Mouse (Mus musculus) left cerebral cortex, postnatal 25 days (tissue): ENCODE data around the gene Dars. TPM values are rescaled to one million over a fixed set of nuclear protein-coding genes. Genes with fewer than 3 reads are reported as not detected.

Source experiments
- DNase-seq, 2 experiments: peaks; one replicate each; pipeline ENCODE4 v3.0.0; 2022; ENCODE audit warnings: low spot score in 2 of 2, mixed read lengths in 1 of 2
- intact Hi-C: fragments of 180-260 bp; cut with DNase I; formaldehyde crosslinking; loops from one replicate; pipeline ENCODE4 v1.15.1; 2025
- total RNA-seq, 2 experiments: library from RNA; stranded (reverse); gene quantifications; 2 replicates each; pipeline ENCODE4 v1.2.3; 2021

Gene Dars
- total RNA-seq, 2 experiments from 2014 or later = 53.1 to 55.4 TPM

GRCm38 (mm10) chr1:128435551-128435950, 18.4 kb upstream of the Dars start:
- intact Hi-C loops = no loop called here
- no peak for DNase-seq

GRCm38 (mm10) chr1:128424928-128425327, 7.8 kb upstream of the Dars start:
- intact Hi-C loops = no loop called here
- DNase-seq = no peak

- intact Hi-C loops = loop anchor here (5.0 kb wide), 2 partner anchors 55 to 175 kb away; partner anchors contain the start of gene Cxcr4
- peak in 1 of 2 experiments; percentile 10 for DNase-seq
Observed at GRCm38 (mm10) chr1:128417533-128417888, 343 bp upstream of the Dars start.

- intact Hi-C loops = no loop called here
Observed at GRCm38 (mm10) chr1:128411141-128411540, 6.0 kb downstream of the Dars start.

GRCm38 (mm10) chr1:128406846-128407245, 10.3 kb downstream of the Dars start:
- DNase-seq = no peak
- intact Hi-C loops = no loop called here

More at GRCm38 (mm10) chr1:128411141-128411540, 6.0 kb downstream of the Dars start:
- DNase-seq = no peak

GRCm38 (mm10) chr1:128405675-128406074, 11.5 kb downstream of the Dars start:
- intact Hi-C loops = no loop called here
- no peak for DNase-seq

GRCm38 (mm10) chr1:128405041-128405481, 12.1 kb downstream of the Dars start:
- intact Hi-C loops = no loop called here
- DNase-seq = peak; percentile 6 to 27

- intact Hi-C loops = no loop called here
Observed at GRCm38 (mm10) chr1:128400926-128401325, 16.2 kb downstream of the Dars start.

GRCm38 (mm10) chr1:128399941-128400915, 16.9 kb downstream of the Dars start:
- intact Hi-C loops = no loop called here

More at GRCm38 (mm10) chr1:128400926-128401325, 16.2 kb downstream of the Dars start:
- no peak for DNase-seq

GRCm38 (mm10) chr1:128398738-128399445, 18.3 kb downstream of the Dars start:
- intact Hi-C loops = no loop called here
- DNase-seq = no peak

More at GRCm38 (mm10) chr1:128399941-128400915, 16.9 kb downstream of the Dars start:
- no peak for DNase-seq

GRCm38 (mm10) chr1:128394657-128395056, 22.5 kb downstream of the Dars start:
- DNase-seq = no peak
- intact Hi-C loops = no loop called here

GRCm38 (mm10) chr1:128392382-128392781, 24.8 kb downstream of the Dars start:
- no peak for DNase-seq
- intact Hi-C loops = no loop called here

- intact Hi-C loops = no loop called here
- DNase-seq = no peak
Observed at GRCm38 (mm10) chr1:128386487-128386886, 30.7 kb downstream of the Dars start.

- DNase-seq = no peak
- intact Hi-C loops = no loop called here
Observed at GRCm38 (mm10) chr1:128376841-128377240, 40.3 kb downstream of the Dars start.

GRCm38 (mm10) chr1:128372143-128372860, 44.9 kb downstream of the Dars start:
- intact Hi-C loops = no loop called here
- no peak for DNase-seq

- intact Hi-C loops = loop anchor here (2.0 kb wide), 1 partner anchor 456 kb away; no protein-coding TSS in a partner anchor
- DNase-seq = peak; percentile 57 to 63
Observed at GRCm38 (mm10) chr1:128368732-128369441, 48.3 kb downstream of the Dars start.

- intact Hi-C loops = no loop called here
- peak; percentile 54 to 79 for DNase-seq
Observed at GRCm38 (mm10) chr1:128360601-128361000, 56.6 kb downstream of the Dars start.

- DNase-seq = peak; percentile 90 to 96
- intact Hi-C loops = no loop called here
Observed at GRCm38 (mm10) chr1:128359554-128360376, 57.4 kb downstream of the Dars start, which contains the start of gene Mcm6. Gene Mcm6 (minus strand): TSS chr1:128359664.
